Mouse (Mus musculus) cerebellum, adult 18-20 months (tissue): ENCODE data around the gene Gdpd5.

ENCODE experiments used
- DNase-seq, 2 experiments: peaks; one replicate each; pipeline ENCODE4 v3.0.0; 2021

Gene Gdpd5

GRCm38 (mm10) chr7:99405386-99406155 lies 24.4 kb downstream of the Gdpd5 start:
- no peak for DNase-seq

GRCm38 (mm10) chr7:99407598-99407997 lies 26.4 kb downstream of the Gdpd5 start:
- DNase-seq = no peak

- DNase-seq = no peak
Measured at GRCm38 (mm10) chr7:99409441-99410222, 28.4 kb downstream of the Gdpd5 start.

GRCm38 (mm10) chr7:99410315-99410714 lies 29.1 kb downstream of the Gdpd5 start:
- DNase-seq = no peak

- no peak for DNase-seq
Measured at GRCm38 (mm10) chr7:99411047-99411779, 30.0 kb downstream of the Gdpd5 start.

GRCm38 (mm10) chr7:99415045-99415444 lies 33.8 kb downstream of the Gdpd5 start:
- DNase-seq = peak in 1 of 2 experiments; percentile 31

- no peak for DNase-seq
Measured at GRCm38 (mm10) chr7:99419311-99419710, 38.1 kb downstream of the Gdpd5 start.

GRCm38 (mm10) chr7:99421006-99421405 lies 39.8 kb downstream of the Gdpd5 start:
- DNase-seq = no peak

GRCm38 (mm10) chr7:99424538-99425155 lies 43.4 kb downstream of the Gdpd5 start:
- no peak for DNase-seq

GRCm38 (mm10) chr7:99425706-99426105 lies 44.5 kb downstream of the Gdpd5 start:
- DNase-seq = no peak

GRCm38 (mm10) chr7:99427031-99427430 lies 45.8 kb downstream of the Gdpd5 start:
- no peak for DNase-seq

GRCm38 (mm10) chr7:99427987-99428386 lies 46.8 kb downstream of the Gdpd5 start:
- no peak for DNase-seq

- DNase-seq = no peak
Measured at GRCm38 (mm10) chr7:99428836-99429235, 47.6 kb downstream of the Gdpd5 start.

- no peak for DNase-seq
Measured at GRCm38 (mm10) chr7:99429786-99430185, 48.6 kb downstream of the Gdpd5 start.

- no peak for DNase-seq
Measured at GRCm38 (mm10) chr7:99430246-99430645, 49.0 kb downstream of the Gdpd5 start.

- no peak for DNase-seq
Measured at GRCm38 (mm10) chr7:99432248-99432647, 51.0 kb downstream of the Gdpd5 start.

- no peak for DNase-seq
Measured at GRCm38 (mm10) chr7:99432863-99433262, 51.6 kb downstream of the Gdpd5 start.

GRCm38 (mm10) chr7:99434672-99435250 lies 53.5 kb downstream of the Gdpd5 start:
- no peak for DNase-seq

- no peak for DNase-seq
Measured at GRCm38 (mm10) chr7:99436530-99436929, 55.3 kb downstream of the Gdpd5 start.

GRCm38 (mm10) chr7:99438881-99439280 lies 57.7 kb downstream of the Gdpd5 start:
- no peak for DNase-seq

- DNase-seq = no peak
Measured at GRCm38 (mm10) chr7:99441534-99442072, 60.4 kb downstream of the Gdpd5 start.

- DNase-seq = no peak
Measured at GRCm38 (mm10) chr7:99443164-99443563, 62.0 kb downstream of the Gdpd5 start.
